Mouse (Mus musculus) liver, embryonic 12.5 days (tissue): ENCODE measurements around the gene Npl. TPM values are rescaled to one million over a fixed set of nuclear protein-coding genes. Genes with fewer than 3 reads are reported as not detected.
"Not testable (repeated sequence)": the region's sequence is repeated elsewhere in the genome, so short reads cannot be mapped to it uniquely, and the experiment has no call there.

Experiments used
- ATAC-seq: fragments of 200-750 bp; cut with Nextera tagmentation; 2 replicates; pipeline ENCODE4 v1.8.0; 2017; ENCODE audit warnings: moderate number of reproducible peaks, mild to moderate bottlenecking, moderate library complexity
- H3K27ac ChIP-seq: fragments of 300-500 bp; sonication (generic); 2 replicates; pipeline ENCODE4 v1.5.1; 2016; ENCODE audit warnings: mild to moderate bottlenecking
- H3K27me3 ChIP-seq: fragments of 300-500 bp; sonication (generic); replicated peaks from 2 replicates; pipeline ENCODE4 v1.6.1; 2016; ENCODE audit warnings: mild to moderate bottlenecking, moderate library complexity
- H3K36me3 ChIP-seq: fragments of 300-500 bp; sonication (generic); 2 replicates; pipeline ENCODE4 v1.6.1; 2016; ENCODE audit warnings: mild to moderate bottlenecking, moderate library complexity
- H3K4me1 ChIP-seq: fragments of 300-500 bp; sonication (generic); 2 replicates; pipeline ENCODE4 v1.6.1; 2016
- H3K4me2 ChIP-seq: fragments of 300-500 bp; sonication (generic); 2 replicates; pipeline ENCODE4 v1.6.1; 2016; ENCODE audit warnings: mild to moderate bottlenecking, moderate library complexity
- H3K4me3 ChIP-seq: fragments of 300-500 bp; sonication (generic); 2 replicates; pipeline ENCODE4 v1.5.1; 2016; ENCODE audit warnings: mild to moderate bottlenecking, moderate library complexity
- H3K9ac ChIP-seq: fragments of 300-500 bp; sonication (generic); 2 replicates; pipeline ENCODE4 v1.6.1; 2016; ENCODE audit warnings: mild to moderate bottlenecking, moderate library complexity
- H3K9me3 ChIP-seq: fragments of 300-500 bp; sonication (generic); replicated peaks from 2 replicates; pipeline ENCODE4 v1.6.1; 2016; ENCODE audit warnings: mild to moderate bottlenecking, moderate library complexity
- WGBS: fragments of 180-500 bp; shearing (Covaris S2); methylation state at CpG from one replicate; pipeline ENCODE4 v1.1.7; 2016; ENCODE audit not compliant: insufficient replicate concordance; 5-methylcytosine and 5-hydroxymethylcytosine counted together
- polyA plus RNA-seq: library from polyadenylated mRNA; unstranded; fragments of >200 nt; fragmentation: Nextera tagmentation; extraction: Ambion mirVana; gene quantifications from 2 replicates; pipeline ENCODE4 v1.2.1, GENCODE M21; 2016

Gene Npl
- polyA plus RNA-seq, 1 experiment from 2014 or later = 9.5 TPM

GRCm38 (mm10) chr1:153539739-153540333 is 10.0 kb downstream of the Npl start:
- Histone ChIP-seq H3K36me3 (no peaks in the 10 kb centered on the region), H3K27ac (no peak overlapping the region), H3K9me3 (no peaks in the 10 kb centered on the region), H3K4me1 (peaks cover 15% of the 10 kb centered on the region), H3K4me2 (no peak overlapping the region), H3K4me3 (no peak overlapping the region), H3K9ac (no peak overlapping the region), H3K27me3 (no peaks in the 10 kb centered on the region)
- no peak for ATAC-seq
- 83% methylated on average over 9 of the region's 9 CpGs for WGBS

DNA sequence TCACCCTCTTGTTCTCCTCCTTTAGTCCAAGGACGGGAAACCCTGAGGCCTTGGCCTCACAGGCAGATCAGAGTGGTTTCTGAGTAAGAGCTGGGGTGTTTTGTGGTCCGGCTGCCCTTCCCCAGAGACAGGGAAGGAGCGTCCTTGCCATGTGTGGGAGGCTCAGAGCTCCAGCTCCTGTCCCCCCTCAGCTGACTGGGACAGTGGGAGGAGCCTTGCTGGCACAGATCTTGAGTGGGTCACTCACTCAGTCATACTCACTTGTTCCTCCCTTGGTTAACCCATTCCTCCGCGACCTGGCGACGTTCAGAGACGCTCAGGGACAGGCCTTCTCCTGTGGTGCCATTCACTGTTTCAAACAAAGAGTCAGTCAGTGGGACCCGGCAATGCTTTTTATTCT is 14.2 kb downstream of the Npl start:
- Histone ChIP-seq H3K9ac (no peak overlapping the region), H3K27ac (no peak overlapping the region), H3K4me3 (no peak overlapping the region), H3K27me3 (no peaks in the 10 kb centered on the region), H3K9me3 (no peaks in the 10 kb centered on the region), H3K4me1 (0 out of 2 replicates have a peak, but pooled peaks cover 6% of the 10 kb centered on the region), H3K36me3 (no peaks in the 10 kb centered on the region), H3K4me2 (no peak overlapping the region)
- WGBS = 67% methylated on average over 9 of the region's 9 CpGs
- ATAC-seq = no peak

DNA sequence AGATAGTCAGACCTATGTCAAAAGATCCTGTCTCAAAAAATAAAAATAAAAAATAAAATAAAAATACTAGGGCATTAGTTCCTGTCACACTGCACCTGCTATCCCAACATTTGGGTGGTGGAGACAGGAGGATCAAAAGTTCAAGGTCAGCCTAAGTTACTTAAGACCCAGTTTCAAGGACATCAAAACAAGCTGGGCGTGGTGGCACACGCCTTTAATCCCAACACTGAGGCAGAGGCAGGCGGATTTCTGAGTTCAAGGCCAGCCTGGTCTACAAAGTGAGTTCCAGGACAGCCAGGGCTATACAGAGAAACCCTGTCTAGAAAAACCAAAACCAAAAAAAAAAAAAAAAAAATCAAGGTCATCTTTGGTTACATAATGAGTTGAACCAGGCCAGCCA is 16.9 kb downstream of the Npl start:
- H3K36me3 ChIP-seq, H3K4me3 ChIP-seq, H3K4me2 ChIP-seq, H3K9ac ChIP-seq, H3K9me3 ChIP-seq, H3K27me3 ChIP-seq, ATAC-seq, H3K27ac ChIP-seq, H3K4me1 ChIP-seq: not testable (repeated sequence)
- WGBS = 74% methylated on average over 3 of the region's 3 CpGs

DNA sequence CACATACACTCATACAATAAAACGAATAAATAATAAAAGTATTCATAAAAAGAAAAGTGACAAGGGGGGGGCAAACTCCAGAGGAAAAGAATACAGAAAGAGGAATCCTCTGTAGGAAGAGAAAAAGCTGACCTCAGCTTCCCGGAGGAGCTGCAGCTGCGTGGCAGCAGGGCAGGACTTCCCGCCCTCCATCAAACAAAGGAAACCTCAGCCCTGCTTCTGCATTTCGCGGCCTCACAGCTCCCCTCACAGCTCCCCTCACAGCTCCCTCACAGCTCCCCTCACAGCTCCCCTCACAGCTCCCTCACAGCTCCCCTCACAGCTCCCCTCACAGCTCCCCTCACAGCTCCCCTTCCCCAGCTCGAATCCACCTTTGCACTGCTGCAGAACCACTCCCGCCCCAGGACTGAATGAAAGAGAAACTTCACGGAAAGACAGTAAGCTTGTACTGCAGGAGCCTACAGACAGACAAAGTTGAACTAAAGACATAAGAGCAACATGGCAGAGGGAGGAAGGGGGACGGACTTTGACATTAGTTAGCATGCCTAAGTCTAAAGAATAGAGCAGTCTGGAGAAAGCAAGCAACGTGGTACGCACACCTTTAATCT is 17.5 kb downstream of the Npl start:
- no peak overlapping the region for H3K9ac ChIP-seq
- no peaks in the 10 kb centered on the region for H3K36me3 ChIP-seq
- H3K27me3 ChIP-seq = no peaks in the 10 kb centered on the region
- no peak overlapping the region for H3K4me3 ChIP-seq
- H3K4me2 ChIP-seq = peak overlapping the region; percentile 54
- H3K9me3 ChIP-seq = no peaks in the 10 kb centered on the region
- WGBS = 16% methylated on average over 12 of the region's 12 CpGs
- no peak for ATAC-seq
- 0 out of 2 replicates have a peak, but pooled peaks cover 6% of the 10 kb centered on the region for H3K4me1 ChIP-seq
- H3K27ac ChIP-seq = 0 out of 2 replicates have a peak overlapping the region, but pooled peaks have one; percentile 30

DNA sequence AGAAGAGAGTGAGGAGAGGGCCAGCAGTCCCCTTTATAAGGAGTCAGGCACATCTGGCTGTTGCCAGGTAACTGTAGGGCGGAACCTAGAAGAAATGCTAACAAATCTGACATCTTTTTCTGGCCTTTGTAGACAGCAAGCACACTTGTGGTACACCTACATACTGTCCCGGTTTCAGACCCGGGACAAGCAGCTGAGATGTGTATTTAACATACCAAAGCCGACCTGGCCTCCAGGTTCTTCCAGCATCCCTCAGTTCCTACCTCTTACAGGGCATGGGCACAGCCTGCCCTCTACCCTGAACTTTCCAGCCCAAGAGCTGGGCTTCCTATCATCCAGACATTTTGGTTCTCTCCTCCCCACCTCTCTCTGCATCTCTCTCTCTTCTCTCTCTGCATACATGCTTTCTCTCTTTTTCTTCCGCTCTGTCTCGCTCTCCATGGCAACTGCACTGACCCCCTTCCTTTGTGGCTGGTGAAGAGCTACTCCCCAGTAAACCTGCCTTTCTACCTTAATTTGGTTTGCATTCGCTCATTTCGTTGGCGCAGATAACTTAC is 18.1 kb downstream of the Npl start:
- Histone ChIP-seq H3K4me1 (0 out of 2 replicates have a peak, but pooled peaks cover 6% of the 10 kb centered on the region), H3K9ac (no peak overlapping the region), H3K27me3 (no peaks in the 10 kb centered on the region), H3K27ac (no peak overlapping the region), H3K4me2 (peak overlapping the region; percentile 54), H3K4me3 (no peak overlapping the region), H3K36me3 (no peaks in the 10 kb centered on the region), H3K9me3 (no peaks in the 10 kb centered on the region)
- 22% methylated on average over 9 of the region's 9 CpGs for WGBS
- no peak for ATAC-seq

GRCm38 (mm10) chr1:153522116-153522515 is 27.7 kb downstream of the Npl start:
- Histone ChIP-seq H3K4me1 (0 out of 2 replicates have a peak, but pooled peaks cover 4% of the 10 kb centered on the region), H3K9ac (no peak overlapping the region), H3K27ac (no peak overlapping the region), H3K36me3 (no peaks in the 10 kb centered on the region), H3K4me2 (no peak overlapping the region), H3K27me3 (no peaks in the 10 kb centered on the region), H3K4me3 (no peak overlapping the region), H3K9me3 (no peaks in the 10 kb centered on the region)
- no peak for ATAC-seq
- 45% methylated on average over 3 of the region's 3 CpGs for WGBS

GRCm38 (mm10) chr1:153515368-153515767 is 34.5 kb downstream of the Npl start:
- ATAC-seq = no peak
- WGBS = 83% methylated on average over 12 of the region's 12 CpGs

DNA sequence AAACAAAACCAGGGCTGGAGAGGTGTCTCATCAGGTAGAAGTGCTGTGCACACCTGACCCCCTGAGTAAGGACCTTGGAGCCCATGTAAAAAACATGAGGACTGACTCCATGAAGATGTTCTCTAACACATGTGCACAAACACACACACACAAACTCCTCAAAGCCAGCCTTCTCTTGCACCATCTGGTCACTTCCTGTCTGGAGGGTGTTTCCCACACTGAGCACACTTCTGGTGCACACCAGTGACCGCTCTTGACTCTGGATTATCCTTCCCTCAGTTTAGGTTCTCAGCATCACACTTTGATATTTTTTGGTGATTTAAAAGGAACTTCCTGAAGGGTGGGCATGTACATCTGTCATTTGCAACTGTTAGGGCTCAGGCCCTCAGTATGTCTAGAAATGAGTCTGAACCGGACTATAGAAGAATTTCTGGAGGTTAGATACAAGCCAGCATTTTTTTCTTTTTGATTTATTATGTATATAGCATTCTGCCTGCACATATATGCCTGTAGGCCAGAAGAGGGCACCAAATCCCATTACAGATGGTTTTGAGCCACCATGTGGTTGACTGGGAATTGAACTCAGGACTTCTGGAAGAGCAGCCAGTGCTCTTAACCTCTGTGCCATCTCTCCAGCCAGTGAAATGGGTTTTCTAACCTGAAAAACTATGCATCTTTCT is 39.4 kb downstream of the Npl start:
- no peak for ATAC-seq
- Histone ChIP-seq H3K9me3 (no peaks in the 10 kb centered on the region), H3K27me3 (no peaks in the 10 kb centered on the region), H3K36me3 (no peaks in the 10 kb centered on the region), H3K4me1 (no peaks in the 10 kb centered on the region), H3K4me3 (no peak overlapping the region), H3K27ac (no peak overlapping the region), H3K4me2 (no peak overlapping the region), H3K9ac (no peak overlapping the region)
- 54% methylated on average over 2 of the region's 2 CpGs for WGBS

More at GRCm38 (mm10) chr1:153515368-153515767, 34.5 kb downstream of the Npl start:
- no peak overlapping the region for H3K4me3 ChIP-seq
- H3K9me3 ChIP-seq = no peaks in the 10 kb centered on the region
- H3K9ac ChIP-seq = no peak overlapping the region
- H3K36me3 ChIP-seq = no peaks in the 10 kb centered on the region
- no peak overlapping the region for H3K4me2 ChIP-seq
- H3K27ac ChIP-seq = no peak overlapping the region
- H3K27me3 ChIP-seq = no peaks in the 10 kb centered on the region
- H3K4me1 ChIP-seq = no peaks in the 10 kb centered on the region

- H3K4me3 ChIP-seq, ATAC-seq, H3K36me3 ChIP-seq, H3K27me3 ChIP-seq, H3K9me3 ChIP-seq, H3K27ac ChIP-seq, H3K9ac ChIP-seq, H3K4me1 ChIP-seq, H3K4me2 ChIP-seq: not testable (repeated sequence)
- WGBS = 65% methylated on average over 8 of the region's 8 CpGs
Measured at GRCm38 (mm10) chr1:153509569-153509968, 40.3 kb downstream of the Npl start.

GRCm38 (mm10) chr1:153509012-153509411 is 40.8 kb downstream of the Npl start:
- no peaks in the 10 kb centered on the region for H3K36me3 ChIP-seq
- H3K27me3 ChIP-seq = no peaks in the 10 kb centered on the region
- no peak overlapping the region for H3K9ac ChIP-seq
- H3K4me3 ChIP-seq = no peak overlapping the region
- H3K4me1 ChIP-seq = no peaks in the 10 kb centered on the region
- WGBS = 69% methylated on average over 6 of the region's 6 CpGs
- no peak for ATAC-seq
- no peak overlapping the region for H3K4me2 ChIP-seq
- no peak overlapping the region for H3K27ac ChIP-seq
- no peaks in the 10 kb centered on the region for H3K9me3 ChIP-seq

DNA sequence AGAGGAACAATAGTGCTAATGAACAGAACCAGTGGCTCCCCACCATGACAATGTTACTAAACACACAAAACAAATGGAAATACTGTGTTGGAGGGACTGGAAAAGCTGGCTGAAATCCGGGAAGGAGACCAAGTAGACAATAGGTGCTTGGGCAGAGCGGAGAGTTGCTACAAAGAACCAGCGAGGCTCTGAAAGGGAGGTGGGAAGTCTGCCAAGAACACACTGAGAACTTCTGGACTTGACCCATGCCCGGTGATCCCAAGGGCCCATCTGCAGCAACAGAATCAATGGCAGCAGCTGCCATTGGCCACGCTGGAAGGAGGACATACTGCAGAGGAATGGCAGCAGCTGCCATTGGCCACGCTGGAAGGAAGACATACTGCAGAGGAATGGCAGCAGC is 43.6 kb downstream of the Npl start:
- Histone ChIP-seq H3K27me3 (no peaks in the 10 kb centered on the region), H3K4me2 (no peak overlapping the region), H3K4me3 (no peak overlapping the region), H3K9ac (no peak overlapping the region), H3K9me3 (no peaks in the 10 kb centered on the region), H3K27ac (no peak overlapping the region), H3K36me3 (no peaks in the 10 kb centered on the region), H3K4me1 (no peaks in the 10 kb centered on the region)
- 67% methylated on average over 6 of the region's 6 CpGs for WGBS
- ATAC-seq = no peak

DNA sequence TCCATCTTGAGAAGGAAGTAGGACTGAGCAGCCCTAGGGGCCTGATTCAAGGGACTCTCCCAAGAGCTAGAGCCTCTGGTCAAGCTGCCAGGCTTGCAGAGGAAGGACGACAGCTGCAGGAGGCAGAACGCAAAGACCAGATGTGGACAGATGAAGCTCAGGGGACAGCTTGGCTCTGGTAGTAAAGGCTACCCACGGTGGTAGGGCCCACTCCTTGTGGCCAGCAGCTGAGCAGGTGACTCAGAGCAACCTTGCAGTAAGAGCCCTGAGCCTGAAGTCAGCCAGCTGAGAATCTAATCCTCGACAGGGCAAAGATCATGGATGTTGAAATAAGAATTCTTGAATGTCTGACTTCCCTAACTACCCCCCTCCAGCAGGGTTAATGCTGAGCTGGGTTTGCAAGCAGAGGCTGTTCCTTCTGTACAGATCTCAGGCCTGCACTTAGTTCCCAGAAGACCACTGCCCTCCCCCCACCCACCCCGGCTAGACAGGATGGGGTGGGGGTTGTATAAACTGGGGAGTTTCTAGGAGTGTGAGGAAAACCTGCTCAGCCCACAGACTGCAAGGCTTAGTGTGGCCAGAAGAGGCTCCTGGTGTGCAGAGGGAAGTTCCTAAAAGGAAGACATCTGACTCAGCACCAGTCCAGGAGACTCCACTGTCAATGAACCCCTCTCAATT is 48.1 kb downstream of the Npl start:
- Histone ChIP-seq H3K27ac (no peak overlapping the region), H3K36me3 (no peaks in the 10 kb centered on the region), H3K4me1 (no peaks in the 10 kb centered on the region), H3K9ac (no peak overlapping the region), H3K4me3 (no peak overlapping the region), H3K9me3 (no peaks in the 10 kb centered on the region), H3K27me3 (no peaks in the 10 kb centered on the region), H3K4me2 (no peak overlapping the region)
- no peak for ATAC-seq
- 44% methylated on average over 5 of the region's 5 CpGs for WGBS
